21 mouse cellular contexts compared by ENCODE assay signal in genomic region chr11:31707771-31708170, GRCm38 (mm10).
"Had no signal": no experiment of that assay in that cellular context is flagged by ENCODE, and none has a peak within 500 bp of the region (broad histone marks: within the 10 kb centered on the region; RNA-seq: fewer than 3 reads in every experiment).

No protein-coding gene starts in this region.

- DNase-seq: kidney, adult 11 months; kidney, adult 8-10 months; kidney, postnatal 10 days; kidney, postnatal 36 days; liver, embryonic 13.5 days; lung, adult 18-20 months; lung, postnatal 10 days; lung, postnatal 36 days; right cerebral cortex, adult 18-20 months; right cerebral cortex, postnatal 14 days; right cerebral cortex, postnatal 4 days; thymus, adult 2 months; thymus, postnatal 14 days; thymus, postnatal 4 days had no signal

- H3K4me3 ChIP-seq: kidney, embryonic 15.5 days; liver, embryonic 13.5 days; lung, embryonic 15.5 days; midbrain, embryonic 12.5 days; midbrain, embryonic 15.5 days; neural tube, embryonic 12.5 days; neural tube, embryonic 15.5 days had no signal

- H3K27ac ChIP-seq: kidney, embryonic 15.5 days; liver, embryonic 13.5 days; lung, embryonic 15.5 days; midbrain, embryonic 12.5 days; midbrain, embryonic 15.5 days; neural tube, embryonic 12.5 days; neural tube, embryonic 15.5 days; stomach, postnatal 0 days had no signal

- H3K9ac ChIP-seq: kidney, embryonic 15.5 days; liver, embryonic 13.5 days; lung, embryonic 15.5 days; midbrain, embryonic 12.5 days; midbrain, embryonic 15.5 days; neural tube, embryonic 12.5 days; neural tube, embryonic 15.5 days had no signal

- ATAC-seq: midbrain, embryonic 15.5 days had no signal

- H3K9me3 ChIP-seq: liver, embryonic 13.5 days; lung, embryonic 15.5 days; midbrain, embryonic 15.5 days had no signal

- H3K4me1 ChIP-seq: neural tube, embryonic 12.5 days had no signal

- H3K36me3 ChIP-seq: kidney, embryonic 15.5 days; liver, embryonic 13.5 days; lung, embryonic 15.5 days; midbrain, embryonic 12.5 days; midbrain, embryonic 15.5 days; neural tube, embryonic 12.5 days; neural tube, embryonic 15.5 days had no signal

- H3K27me3 ChIP-seq: kidney, embryonic 15.5 days; lung, embryonic 15.5 days; midbrain, embryonic 15.5 days; neural tube, embryonic 12.5 days; neural tube, embryonic 15.5 days had no signal
